Mouse (Mus musculus) heart, postnatal 14 days (tissue): ENCODE measurements around the gene Dock10. TPM values are rescaled to one million over a fixed set of nuclear protein-coding genes. Genes with fewer than 3 reads are reported as not detected.

Experiments used
- DNase-seq, 2 experiments: peaks; one replicate each; pipeline ENCODE4 v3.0.0; 2021 to 2022
- intact Hi-C: fragments of 180-260 bp; cut with DNase I; formaldehyde crosslinking; loops from one replicate; pipeline ENCODE4 v1.15.1; 2025
- total RNA-seq, 2 experiments: library from RNA; stranded (reverse); gene quantifications; 2 replicates each; pipeline ENCODE4 v1.2.3; 2021

Gene Dock10
- total RNA-seq, 2 experiments from 2014 or later, result 8.0 to 8.4 TPM

DNA sequence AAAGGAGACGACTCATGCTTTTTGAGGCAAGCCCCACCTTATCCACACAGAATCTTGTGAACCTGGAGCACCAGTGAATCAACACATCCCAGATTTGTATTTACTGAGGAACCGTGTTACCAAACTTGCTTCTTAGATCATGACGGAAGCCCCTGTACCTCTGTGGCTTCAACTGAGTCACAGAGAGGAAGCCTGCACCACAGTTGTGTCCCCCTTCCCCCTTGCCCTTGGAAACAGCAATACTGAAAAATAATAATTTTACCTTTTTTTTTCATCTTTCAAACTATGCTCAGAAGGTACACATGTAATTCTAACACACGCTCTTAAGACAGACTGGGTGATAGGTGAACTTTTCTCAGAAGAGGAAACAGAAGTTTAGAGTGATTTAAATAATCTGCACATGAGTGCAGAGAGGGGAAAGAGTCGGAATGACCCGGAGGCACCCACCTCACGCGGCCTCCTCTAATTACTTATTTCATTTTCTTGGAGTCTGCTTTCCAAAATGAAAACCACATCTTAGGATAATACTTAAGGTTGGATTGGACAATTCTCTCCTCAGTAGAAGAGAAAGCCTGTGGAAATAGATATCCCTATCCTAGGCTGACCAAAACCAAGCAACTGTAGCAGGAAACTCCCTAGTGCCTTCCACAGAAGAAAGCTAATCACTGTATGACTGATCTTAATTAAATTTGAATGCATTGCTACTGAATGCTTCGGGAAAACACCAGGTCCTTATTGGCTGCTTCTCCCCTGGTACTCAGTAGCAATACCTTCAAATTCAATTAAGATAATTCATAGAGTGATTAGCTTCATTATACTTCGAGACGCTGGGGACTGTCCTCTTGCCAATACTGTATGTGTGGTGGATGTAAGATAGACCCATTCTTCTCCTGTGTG is 96.6 kb downstream of the Dock10 start:
- intact Hi-C loops, result no loop called here
- no peak for DNase-seq

DNA sequence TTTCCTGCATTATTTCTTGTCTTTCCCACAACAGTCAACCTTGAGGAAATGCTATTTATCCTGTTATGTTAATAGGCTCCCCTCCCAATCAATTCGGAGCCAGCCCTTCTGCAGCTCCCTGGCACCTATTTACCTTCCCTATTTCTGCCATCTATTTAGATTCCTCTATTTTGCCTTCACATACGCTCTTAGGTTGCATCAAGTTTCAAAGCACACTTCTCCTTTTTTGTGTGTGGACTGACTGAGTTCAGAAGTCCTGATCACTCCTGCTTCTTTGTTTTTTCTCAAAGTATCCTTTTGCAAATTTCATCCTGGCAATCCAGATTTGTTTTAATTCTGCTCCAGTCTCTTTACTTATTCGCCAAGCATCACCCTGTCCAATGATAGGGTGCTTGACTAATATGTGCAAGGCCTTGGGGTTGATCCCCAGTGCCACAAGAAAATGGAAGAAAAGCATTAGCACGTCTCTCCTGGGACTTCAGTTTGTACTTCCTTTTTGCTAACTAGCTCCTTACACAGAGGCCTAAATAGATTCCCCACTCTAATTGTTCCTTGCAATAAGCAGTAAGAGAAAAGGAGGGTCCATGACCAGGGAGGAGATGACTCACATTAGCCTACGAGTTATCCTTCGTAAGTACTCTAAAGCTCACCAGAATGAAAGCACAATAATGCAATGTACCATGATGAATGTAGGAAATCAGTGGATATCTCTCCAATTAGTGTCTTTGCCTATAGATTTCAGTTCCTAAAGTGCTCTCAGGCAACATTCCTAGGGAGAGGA is 98.7 kb downstream of the Dock10 start:
- no peak for DNase-seq

GRCm38 (mm10) chr1:80656389-80656788 is 101.9 kb downstream of the Dock10 start:
- intact Hi-C loops, result no loop called here
- peak; percentile 5 to 11 for DNase-seq

More for the DNA sequence above, 98.7 kb downstream of the Dock10 start:
- intact Hi-C loops, result no loop called here

- DNase-seq, result no peak
- intact Hi-C loops, result no loop called here
Observed at GRCm38 (mm10) chr1:80655854-80656253, 102.5 kb downstream of the Dock10 start.

- intact Hi-C loops, result no loop called here
- no peak for DNase-seq
Observed at GRCm38 (mm10) chr1:80655195-80655594, 103.1 kb downstream of the Dock10 start.

GRCm38 (mm10) chr1:80654177-80654576 is 104.2 kb downstream of the Dock10 start:
- intact Hi-C loops, result no loop called here
- DNase-seq, result no peak

GRCm38 (mm10) chr1:80652803-80653202 is 105.5 kb downstream of the Dock10 start:
- intact Hi-C loops, result no loop called here
- no peak for DNase-seq

- DNase-seq, result no peak
- intact Hi-C loops, result no loop called here
Observed at GRCm38 (mm10) chr1:80652083-80652482, 106.2 kb downstream of the Dock10 start.

GRCm38 (mm10) chr1:80646602-80647001 is 111.7 kb downstream of the Dock10 start:
- intact Hi-C loops, result no loop called here
- no peak for DNase-seq

- DNase-seq, result no peak
- intact Hi-C loops, result no loop called here
Observed at GRCm38 (mm10) chr1:80643866-80644451, 114.4 kb downstream of the Dock10 start.

GRCm38 (mm10) chr1:80641832-80642231 is 116.5 kb downstream of the Dock10 start:
- intact Hi-C loops, result no loop called here
- no peak for DNase-seq

- DNase-seq, result no peak
- intact Hi-C loops, result no loop called here
Observed at GRCm38 (mm10) chr1:80641288-80641687, 117.0 kb downstream of the Dock10 start.

DNA sequence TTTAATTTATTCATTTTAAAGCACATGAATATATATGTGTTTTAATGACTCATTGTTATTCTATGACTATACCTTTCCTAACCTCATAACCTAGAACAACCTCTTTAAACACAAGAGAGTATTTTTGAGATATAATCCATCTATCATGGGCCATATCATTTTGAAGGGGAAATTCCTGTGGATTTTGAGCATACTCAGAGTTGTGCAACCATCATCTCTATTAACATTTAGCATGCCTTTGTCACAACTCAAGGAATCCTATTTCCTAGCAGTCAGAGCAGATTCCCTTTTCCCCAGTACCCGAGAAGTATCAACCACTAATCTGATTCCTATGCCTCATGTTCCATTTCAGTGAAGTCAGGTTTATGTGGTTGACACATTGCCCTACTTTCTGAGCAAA is 118.8 kb downstream of the Dock10 start:
- intact Hi-C loops, result no loop called here
- DNase-seq, result no peak

DNA sequence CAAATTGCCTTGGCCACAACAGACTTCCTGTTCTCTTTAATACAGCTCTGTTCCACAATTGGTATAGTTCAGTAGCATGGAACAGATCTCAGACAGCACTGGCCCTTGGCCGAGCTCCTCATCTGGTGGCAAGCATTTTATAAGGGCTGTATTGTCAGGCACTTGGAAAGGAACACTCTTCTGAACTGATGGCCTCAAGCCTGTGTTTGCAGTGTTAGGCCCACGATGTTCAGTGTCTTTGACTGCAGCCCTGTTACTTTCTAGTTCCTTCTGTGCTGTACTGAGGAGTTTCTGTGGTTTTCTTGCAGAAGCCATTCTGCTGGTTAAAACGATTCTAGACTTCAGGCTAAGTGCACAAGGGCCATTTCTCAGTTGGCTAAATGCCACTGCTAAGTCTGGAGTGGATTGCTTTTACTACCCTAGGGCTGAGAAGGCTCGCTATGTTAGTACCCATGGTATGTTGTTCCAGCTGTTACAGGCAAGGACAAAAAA is 121.1 kb downstream of the Dock10 start:
- intact Hi-C loops, result no loop called here
- peak; percentile 25 to 55 for DNase-seq

DNA sequence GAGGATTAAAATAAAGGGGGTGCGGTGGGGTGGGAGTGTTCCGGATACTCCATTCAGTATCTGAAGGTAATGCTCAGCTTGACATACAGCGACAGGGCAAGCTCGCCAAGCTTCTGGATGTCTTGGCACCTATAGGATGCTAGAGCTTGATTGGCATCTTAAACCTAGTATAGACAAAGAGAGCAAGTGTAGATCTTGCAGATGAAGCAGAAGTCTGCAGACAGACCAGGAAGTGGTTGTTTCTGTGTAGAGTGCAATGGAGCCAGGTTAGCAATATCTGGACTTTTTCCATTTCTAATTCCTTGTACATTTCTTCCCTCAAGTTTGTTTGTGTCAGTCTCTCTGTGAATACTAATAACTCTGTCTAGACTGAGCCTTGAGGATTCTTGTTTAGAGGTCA is 122.5 kb downstream of the Dock10 start:
- no peak for DNase-seq
- intact Hi-C loops, result no loop called here

GRCm38 (mm10) chr1:80633536-80633935 is 124.8 kb downstream of the Dock10 start:
- DNase-seq, result no peak
- intact Hi-C loops, result no loop called here

DNA sequence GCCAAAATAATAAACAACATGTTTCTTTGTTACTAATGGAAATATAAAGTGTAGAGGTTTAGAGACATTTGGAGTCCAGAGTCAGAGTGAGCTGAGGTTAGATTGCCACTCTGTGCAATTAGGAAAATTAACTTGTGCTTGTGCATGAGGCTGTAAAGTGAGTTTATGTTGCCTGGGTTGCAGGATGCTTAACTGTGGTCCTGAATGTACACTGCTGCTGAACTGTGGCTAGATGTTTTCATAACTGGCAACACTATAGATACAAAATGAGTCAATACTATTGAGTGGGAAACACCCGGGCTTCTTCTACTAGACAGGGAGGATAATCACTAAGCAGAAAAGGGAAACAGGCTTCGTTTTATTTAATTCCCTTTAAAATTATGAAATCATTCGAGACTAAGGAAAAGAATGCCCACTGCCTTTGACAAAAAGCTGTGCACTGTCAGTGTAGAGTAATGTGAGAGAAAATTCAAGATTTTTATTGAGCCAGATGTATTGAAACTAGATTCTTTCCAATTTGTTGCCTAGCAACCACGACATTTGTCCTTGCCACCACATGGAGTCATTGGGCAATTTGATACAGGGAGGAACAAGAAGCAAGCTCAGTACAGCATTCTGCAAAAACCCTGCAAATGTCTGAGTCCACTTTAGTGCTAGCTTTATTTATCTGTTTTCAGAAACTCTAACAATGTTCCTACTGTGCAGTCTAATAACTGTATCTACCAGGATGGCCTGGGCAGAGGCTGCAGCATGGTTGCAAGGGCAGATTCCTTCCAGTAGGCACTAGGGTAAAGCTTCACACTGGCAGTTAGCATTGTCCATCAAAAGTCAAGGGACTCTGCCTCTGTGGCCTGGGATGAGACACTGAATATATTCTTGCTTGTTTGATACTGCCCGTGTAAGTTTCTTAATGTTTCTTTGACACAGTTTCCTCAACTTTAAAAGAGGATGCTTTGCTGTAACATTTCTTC is 127.9 kb downstream of the Dock10 start:
- no peak for DNase-seq
- intact Hi-C loops, result no loop called here

DNA sequence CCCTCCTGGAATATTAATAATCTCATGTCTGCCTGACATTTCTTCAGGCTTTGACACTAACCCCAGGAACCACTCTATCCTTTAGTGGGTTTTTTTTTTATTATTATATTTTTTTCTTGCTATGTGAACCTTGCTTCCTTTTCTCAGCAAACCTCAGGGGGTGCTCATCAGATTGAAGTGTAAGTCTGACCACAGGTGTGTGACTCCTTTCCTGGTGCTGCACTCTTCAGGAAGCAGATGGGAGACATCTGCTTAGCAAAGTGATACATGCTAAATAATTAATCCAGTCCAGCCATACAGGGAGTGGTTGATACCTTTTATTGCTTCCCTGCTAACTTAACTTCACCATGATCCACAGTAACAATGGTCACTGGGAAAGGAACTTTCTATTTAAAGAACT is 130.3 kb downstream of the Dock10 start:
- DNase-seq, result no peak
- intact Hi-C loops, result no loop called here

- intact Hi-C loops, result no loop called here
- DNase-seq, result no peak
Observed at GRCm38 (mm10) chr1:80626800-80627199, 131.5 kb downstream of the Dock10 start.

- intact Hi-C loops, result no loop called here
- DNase-seq, result no peak
Observed at GRCm38 (mm10) chr1:80625371-80625770, 133.0 kb downstream of the Dock10 start.
